Mouse (Mus musculus): ENCODE measurements around the gene Samt1. TPM values are rescaled to one million over a fixed set of nuclear protein-coding genes. Genes with fewer than 3 reads are reported as not detected.
"Not testable (repeated sequence)": the region's sequence is repeated elsewhere in the genome, so short reads cannot be mapped to it uniquely, and the experiment has no call there.

The Samt1 gene
- polyA plus RNA-seq (2015; fragmentation: Nextera tagmentation; extraction: Ambion mirVana), result not detected in 2 replicates

- not testable (repeated sequence) for H3K4me2 ChIP-seq (ENCODE audit: low read depth, low read length); H3K9ac ChIP-seq (ENCODE audit: low read length); H3K9me3 ChIP-seq (ENCODE audit: control insufficient read depth, low read length); H3K27ac ChIP-seq (ENCODE audit: low read length); H3K4me1 ChIP-seq (replicated peaks; ENCODE audit: control insufficient read depth, insufficient read depth, low read length); H3K36me3 ChIP-seq (ENCODE audit: control insufficient read depth, insufficient read depth, low read length); H3K4me3 ChIP-seq (ENCODE audit: low read length); ATAC-seq (ENCODE audit: low read depth); H3K27me3 ChIP-seq (ENCODE audit: control insufficient read depth, insufficient read depth, low read depth, low read length)
Measured at GRCm38 (mm10) chrX:154012540-154012939, at the start of gene Samt1. TSS of gene Samt1 (minus strand) at chrX:154012640.

DNA sequence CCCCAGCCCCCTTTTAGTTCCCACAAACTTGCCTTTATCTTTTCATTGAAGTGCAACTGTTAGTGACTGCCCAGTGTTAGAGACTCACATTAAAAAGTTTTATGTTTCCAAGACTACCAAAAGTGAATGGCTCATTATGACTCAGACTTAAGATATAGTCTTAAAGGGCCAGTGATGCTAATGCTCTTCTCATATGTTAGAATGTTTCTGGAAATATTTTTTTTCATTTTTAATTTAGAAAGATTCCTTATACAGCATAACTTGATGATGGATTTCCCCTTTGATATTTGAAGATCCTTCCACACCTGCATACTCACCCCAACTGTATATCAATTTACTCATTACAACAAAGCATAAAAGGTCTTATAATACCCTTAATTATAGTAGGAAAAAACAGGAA lies 42.5 kb upstream of the Samt1 start, which contains the start of gene Gm10057:
Gene Gm10057 (minus strand): TSS at position 101 of the 400 bp plus-strand sequence.
- H3K9ac ChIP-seq (ENCODE audit: low read length); H3K27me3 ChIP-seq (ENCODE audit: control insufficient read depth, insufficient read depth, low read depth, low read length); H3K27ac ChIP-seq (ENCODE audit: low read length); H3K36me3 ChIP-seq (ENCODE audit: control insufficient read depth, insufficient read depth, low read length); H3K4me3 ChIP-seq (ENCODE audit: low read length); H3K4me2 ChIP-seq (ENCODE audit: low read depth, low read length); H3K9me3 ChIP-seq (ENCODE audit: control insufficient read depth, low read length); H3K4me1 ChIP-seq (replicated peaks; ENCODE audit: control insufficient read depth, insufficient read depth, low read length); ATAC-seq (ENCODE audit: low read depth): not testable (repeated sequence)

GRCm38 (mm10) chrX:154033727-154034126 lies 21.3 kb upstream of the Samt1 start, which contains the start of gene 4921511M17Rik:
TSS of gene 4921511M17Rik (minus strand) at chrX:154033827.
- not testable (repeated sequence) for ATAC-seq (ENCODE audit: low read depth); H3K9me3 ChIP-seq (ENCODE audit: control insufficient read depth, low read length); H3K4me1 ChIP-seq (replicated peaks; ENCODE audit: control insufficient read depth, insufficient read depth, low read length); H3K36me3 ChIP-seq (ENCODE audit: control insufficient read depth, insufficient read depth, low read length); H3K27ac ChIP-seq (ENCODE audit: low read length); H3K9ac ChIP-seq (ENCODE audit: low read length); H3K4me3 ChIP-seq (ENCODE audit: low read length); H3K4me2 ChIP-seq (ENCODE audit: low read depth, low read length); H3K27me3 ChIP-seq (ENCODE audit: control insufficient read depth, insufficient read depth, low read depth, low read length)

DNA sequence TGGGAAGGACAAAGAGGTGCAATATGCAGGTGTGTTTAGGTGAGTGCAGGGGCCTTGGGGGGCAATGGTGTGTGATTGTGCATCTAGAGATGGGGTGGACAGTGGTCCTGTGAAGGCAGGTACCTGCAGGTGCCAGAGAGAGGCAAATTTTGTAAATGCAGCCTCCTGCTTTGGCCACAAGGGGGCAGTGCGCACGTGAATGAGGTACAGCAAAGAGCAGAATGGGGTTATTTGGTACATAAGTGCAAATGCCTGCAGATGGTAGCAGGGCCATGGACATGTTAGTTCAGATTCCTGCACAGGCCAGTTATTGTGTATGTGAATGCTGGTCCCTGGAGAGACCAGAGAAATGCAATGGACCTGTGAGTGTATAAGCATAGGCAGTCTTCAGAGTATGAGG lies 35.5 kb downstream of the Samt1 start:
- H3K36me3 ChIP-seq (ENCODE audit: control insufficient read depth, insufficient read depth, low read length); ATAC-seq (ENCODE audit: low read depth); H3K27me3 ChIP-seq (ENCODE audit: control insufficient read depth, insufficient read depth, low read depth, low read length); H3K4me3 ChIP-seq (ENCODE audit: low read length); H3K4me2 ChIP-seq (ENCODE audit: low read depth, low read length); H3K9ac ChIP-seq (ENCODE audit: low read length); H3K9me3 ChIP-seq (ENCODE audit: control insufficient read depth, low read length); H3K27ac ChIP-seq (ENCODE audit: low read length); H3K4me1 ChIP-seq (replicated peaks; ENCODE audit: control insufficient read depth, insufficient read depth, low read length): not testable (repeated sequence)
- no CpG with 5 or more reads among the region's 2 CpGs for WGBS

DNA sequence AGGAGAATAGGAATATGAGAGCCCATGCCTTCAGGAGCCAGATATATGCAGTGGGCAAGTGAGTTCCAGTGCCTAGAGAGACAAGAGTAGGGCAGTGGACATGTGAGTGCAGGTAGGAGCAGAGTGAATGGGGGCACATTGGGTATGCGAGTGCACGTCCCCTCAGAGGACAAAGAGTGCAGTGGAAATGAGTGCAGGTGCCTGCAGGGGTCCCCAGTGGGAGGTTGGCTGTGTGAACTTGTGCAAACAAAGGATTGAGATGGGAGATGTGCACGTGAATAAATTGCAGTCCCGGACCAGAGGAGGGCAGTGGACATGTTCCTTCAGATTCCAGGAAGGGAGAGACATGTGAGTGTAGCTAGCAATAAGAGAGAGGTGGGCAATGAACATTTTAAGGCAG lies 36.0 kb downstream of the Samt1 start:
- not testable (repeated sequence) for H3K27ac ChIP-seq (ENCODE audit: low read length); H3K4me1 ChIP-seq (replicated peaks; ENCODE audit: control insufficient read depth, insufficient read depth, low read length); H3K36me3 ChIP-seq (ENCODE audit: control insufficient read depth, insufficient read depth, low read length); H3K27me3 ChIP-seq (ENCODE audit: control insufficient read depth, insufficient read depth, low read depth, low read length); H3K4me3 ChIP-seq (ENCODE audit: low read length); H3K9ac ChIP-seq (ENCODE audit: low read length); ATAC-seq (ENCODE audit: low read depth); H3K4me2 ChIP-seq (ENCODE audit: low read depth, low read length); H3K9me3 ChIP-seq (ENCODE audit: control insufficient read depth, low read length)
- 27% methylated on average over 4 of the region's 4 CpGs for WGBS

- H3K4me1 ChIP-seq (replicated peaks; ENCODE audit: control insufficient read depth, insufficient read depth, low read length), result no peaks in the 10 kb centered on the region
- H3K9me3 ChIP-seq (ENCODE audit: control insufficient read depth, low read length), result no peaks in the 10 kb centered on the region
- H3K27me3 ChIP-seq (ENCODE audit: control insufficient read depth, insufficient read depth, low read depth, low read length), result no peaks in the 10 kb centered on the region
- no peak overlapping the region for H3K27ac ChIP-seq (ENCODE audit: low read length)
- no peak for ATAC-seq (ENCODE audit: low read depth)
- 12% methylated on average over 2 of the region's 2 CpGs for WGBS
- H3K9ac ChIP-seq (ENCODE audit: low read length), result no peak overlapping the region
- H3K36me3 ChIP-seq (ENCODE audit: control insufficient read depth, insufficient read depth, low read length), result no peaks in the 10 kb centered on the region
- no peak overlapping the region for H3K4me2 ChIP-seq (ENCODE audit: low read depth, low read length)
- no peak overlapping the region for H3K4me3 ChIP-seq (ENCODE audit: low read length)
Measured at GRCm38 (mm10) chrX:153974450-153974849, 38.0 kb downstream of the Samt1 start.

GRCm38 (mm10) chrX:153952866-153953265 lies 59.6 kb downstream of the Samt1 start:
- not testable (repeated sequence) for H3K4me3 ChIP-seq (ENCODE audit: low read length); H3K4me2 ChIP-seq (ENCODE audit: low read depth, low read length); H3K36me3 ChIP-seq (ENCODE audit: control insufficient read depth, insufficient read depth, low read length); H3K9me3 ChIP-seq (ENCODE audit: control insufficient read depth, low read length); H3K4me1 ChIP-seq (replicated peaks; ENCODE audit: control insufficient read depth, insufficient read depth, low read length); ATAC-seq (ENCODE audit: low read depth); H3K9ac ChIP-seq (ENCODE audit: low read length); H3K27me3 ChIP-seq (ENCODE audit: control insufficient read depth, insufficient read depth, low read depth, low read length); H3K27ac ChIP-seq (ENCODE audit: low read length)
- WGBS, result no CpG with 5 or more reads among the region's 2 CpGs

Other genes with a start within 250 kb of the Samt1 start
- gene Spin2c, start 180.4 kb downstream of the Samt1 start, polyA plus RNA-seq (2015; fragmentation: Nextera tagmentation; extraction: Ambion mirVana), result 13.5 and 15.2 TPM in 2 replicates
- not detected in 2 replicates for gene 4921511M17Rik, start 21.2 kb upstream of the Samt1 start, polyA plus RNA-seq (2015; fragmentation: Nextera tagmentation; extraction: Ambion mirVana)
- not detected in 2 replicates for gene Gm10057, start 42.4 kb upstream of the Samt1 start, polyA plus RNA-seq (2015; fragmentation: Nextera tagmentation; extraction: Ambion mirVana)
- gene Gm15140, start 108.0 kb upstream of the Samt1 start, polyA plus RNA-seq (2015; fragmentation: Nextera tagmentation; extraction: Ambion mirVana), result not detected in 2 replicates

Measured in lung, embryonic 16.5 days (tissue).